Mouse (Mus musculus): ENCODE measurements around the gene Zyg11b. TPM values are rescaled to one million over a fixed set of nuclear protein-coding genes. Genes with fewer than 3 reads are reported as not detected.

Zyg11b gene
- polyA plus RNA-seq, 1 experiment from 2014 or later: 4.3 TPM

GRCm38 (mm10) chr4:108196277-108196855 is 104.5 kb downstream of the Zyg11b start:
- whole genome bisulfite sequencing: 72% methylated on average over 6 of the region's 6 CpGs
- H3K4me3 ChIP-seq (ENCODE audit: low read depth, low read length): no peak overlapping the region
- no peak for ATAC-seq (ENCODE audit: low FRiP score, low TSS enrichment)
- DNase-seq (ENCODE audit: low spot score): no peak
- no peaks in the 10 kb centered on the region for H3K4me1 ChIP-seq (replicated peaks; ENCODE audit: control insufficient read depth, insufficient read depth)
- no peak overlapping the region for H3K27ac ChIP-seq (replicated peaks)
- H3K9me3 ChIP-seq (ENCODE audit: control insufficient read depth, low read length): no peaks in the 10 kb centered on the region
- no peaks in the 10 kb centered on the region for H3K36me3 ChIP-seq (ENCODE audit: control insufficient read depth, insufficient read depth, low read length)
- TF ChIP-seq CTCF (IDR thresholded peaks at IDR 0.05; ENCODE audit: low read depth) (no peak), EP300 (optimal IDR thresholded peaks at IDR 0.05) (no peak)
- H3K27me3 ChIP-seq (ENCODE audit: control insufficient read depth, insufficient read depth, low read length): no peaks in the 10 kb centered on the region
- H3K4me2 ChIP-seq (replicated peaks; ENCODE audit: low read depth): no peak overlapping the region
- H3K9ac ChIP-seq (ENCODE audit: low read length): no peak overlapping the region

GRCm38 (mm10) chr4:108192821-108193323 is 108.0 kb downstream of the Zyg11b start:
- no peak overlapping the region for H3K27ac ChIP-seq (replicated peaks)
- no peaks in the 10 kb centered on the region for H3K27me3 ChIP-seq (ENCODE audit: control insufficient read depth, insufficient read depth, low read length)
- TF ChIP-seq CTCF (IDR thresholded peaks at IDR 0.05; ENCODE audit: low read depth): no peak
- no peak for TF ChIP-seq EP300 (optimal IDR thresholded peaks at IDR 0.05)
- DNase-seq (ENCODE audit: low spot score) (no peak), ATAC-seq (ENCODE audit: low FRiP score, low TSS enrichment) (no peak)
- no peak overlapping the region for H3K9ac ChIP-seq (ENCODE audit: low read length)
- no peak overlapping the region for H3K4me3 ChIP-seq (ENCODE audit: low read depth, low read length)
- H3K4me2 ChIP-seq (replicated peaks; ENCODE audit: low read depth): no peak overlapping the region
- no peaks in the 10 kb centered on the region for H3K4me1 ChIP-seq (replicated peaks; ENCODE audit: control insufficient read depth, insufficient read depth)
- no peaks in the 10 kb centered on the region for H3K9me3 ChIP-seq (ENCODE audit: control insufficient read depth, low read length)
- WGBS: 57% methylated on average over 2 of the region's 2 CpGs
- H3K36me3 ChIP-seq (ENCODE audit: control insufficient read depth, insufficient read depth, low read length): no peaks in the 10 kb centered on the region

- DNase-seq (ENCODE audit: low spot score) (no peak), ATAC-seq (ENCODE audit: low FRiP score, low TSS enrichment) (no peak)
- Histone ChIP-seq H3K27ac (replicated peaks) (no peak overlapping the region), H3K4me3 (ENCODE audit: low read depth, low read length) (no peak overlapping the region), H3K27me3 (ENCODE audit: control insufficient read depth, insufficient read depth, low read length) (no peaks in the 10 kb centered on the region), H3K9ac (ENCODE audit: low read length) (no peak overlapping the region), H3K4me2 (replicated peaks; ENCODE audit: low read depth) (no peak overlapping the region), H3K36me3 (ENCODE audit: control insufficient read depth, insufficient read depth, low read length) (no peaks in the 10 kb centered on the region), H3K9me3 (ENCODE audit: control insufficient read depth, low read length) (no peaks in the 10 kb centered on the region), H3K4me1 (replicated peaks; ENCODE audit: control insufficient read depth, insufficient read depth) (no peaks in the 10 kb centered on the region)
- TF ChIP-seq CTCF (IDR thresholded peaks at IDR 0.05; ENCODE audit: low read depth) (no peak), EP300 (optimal IDR thresholded peaks at IDR 0.05) (no peak)
- 64% methylated on average over 1 of the region's 1 CpGs for WGBS
Observed at GRCm38 (mm10) chr4:108182278-108182677, 118.6 kb downstream of the Zyg11b start.

Other genes starting within 250 kb of the Zyg11b start
- 2.0 and 2.4 TPM in 2 replicates for gene Podn, start 204.7 kb downstream of the Zyg11b start, polyA plus RNA-seq (2015; fragmentation: Nextera tagmentation; extraction: Ambion mirVana)
- gene Scp2, start 156.1 kb downstream of the Zyg11b start, polyA plus RNA-seq (2015; fragmentation: Nextera tagmentation; extraction: Ambion mirVana): 320 and 329 TPM in 2 replicates
- gene Echdc2, start 135.7 kb downstream of the Zyg11b start, polyA plus RNA-seq (2015; fragmentation: Nextera tagmentation; extraction: Ambion mirVana): 22.1 and 23.4 TPM in 2 replicates
- gene Zyg11a, start 83.0 kb downstream of the Zyg11b start, polyA plus RNA-seq (2015; fragmentation: Nextera tagmentation; extraction: Ambion mirVana): 0.04 and 0.11 TPM in 2 replicates
- gene Coa7, start 27.0 kb upstream of the Zyg11b start, polyA plus RNA-seq (2015; fragmentation: Nextera tagmentation; extraction: Ambion mirVana): 59.3 and 62.3 TPM in 2 replicates
- gene Shisal2a, start 82.3 kb upstream of the Zyg11b start, polyA plus RNA-seq (2015; fragmentation: Nextera tagmentation; extraction: Ambion mirVana): 4.5 and 4.9 TPM in 2 replicates
- 34.5 and 35.5 TPM in 2 replicates for gene Gpx7, start 105.9 kb upstream of the Zyg11b start, polyA plus RNA-seq (2015; fragmentation: Nextera tagmentation; extraction: Ambion mirVana)
- gene Tut4, start 158.3 kb upstream of the Zyg11b start, polyA plus RNA-seq (2015; fragmentation: Nextera tagmentation; extraction: Ambion mirVana): 29.4 and 33.8 TPM in 2 replicates